In genomic region chr2:94157592-94158519, GRCm38 (mm10) we compare ENCODE assay signal across 8 mouse cellular contexts. TPM values are rescaled to one million over a fixed set of nuclear protein-coding genes. Genes with fewer than 3 reads are reported as not detected.
DNase-seq lines count a peak whose midpoint lies in the region; ATAC-seq lines count a peak whose summit lies in the region.

Hsd17b12 (minus strand) TSS chr2:94157964.

- peak within 1 kb of the TSS; percentile 92 for H3K27ac ChIP-seq in hindbrain, embryonic 12.5 days

- H3K9ac ChIP-seq in hindbrain, embryonic 12.5 days, result peak within 1 kb of the TSS; percentile 66

- no peaks in the 10 kb centered on the region; the same call in 1 of the 2 replicates for H3K27me3 ChIP-seq in hindbrain, embryonic 12.5 days

- H3K4me1 ChIP-seq in hindbrain, embryonic 12.5 days, result peaks cover 23% of the 10 kb centered on the region

- H3K4me2 ChIP-seq in hindbrain, embryonic 12.5 days (replicated peaks), result peak within 1 kb of the TSS; percentile 72

- no peaks in the 10 kb centered on the region for H3K9me3 ChIP-seq in hindbrain, embryonic 12.5 days (replicated peaks)

- H3K36me3 ChIP-seq in hindbrain, embryonic 12.5 days, result no peaks in the 10 kb centered on the region

- WGBS in hindbrain, embryonic 12.5 days, result under 1% methylated on average over 69 of the region's 69 CpGs

- H3K4me3 ChIP-seq in hindbrain, embryonic 12.5 days, result peak within 1 kb of the TSS; percentile 61

- DNase-seq in NIH3T3 (ENCODE audit: low read depth), result peak; percentile 100
- DNase-seq in cerebellum, postnatal 10 days, result peak; percentile 99
- peak; percentile 100 for DNase-seq in frontal cortex, postnatal 10 days (ENCODE audit: low spot score in 2 of 2)
- DNase-seq in layer of hippocampus, postnatal 14 days (ENCODE audit: low spot score in 2 of 2), result peak; percentile 97 to 100
- peak; percentile 99 for DNase-seq in lung, postnatal 14 days
- DNase-seq in retina, adult 2 months (ENCODE audit: low read depth, low spot score), result peak; percentile 99
- DNase-seq in thymus, postnatal 36 days, result peak; percentile 97 to 99

- peak; percentile 100 for ATAC-seq in hindbrain, embryonic 12.5 days (ENCODE audit: low FRiP score)

RNA-seq across cellular contexts. Expression of gene Hsd17b12, which starts in this region (rescaled TPM):
- 99.4 and 103 TPM in 2 replicates for polyA plus RNA-seq in hindbrain, embryonic 12.5 days (2016; fragmentation: Nextera tagmentation; extraction: Ambion mirVana)
- 10 to 100 TPM; 84.8 to 91.3 TPM for total RNA-seq in layer of hippocampus, postnatal 14 days (2021)

Comparison
In these comparisons a context has a peak if more than half of its experiments do, and no peak if none do; other contexts are left out.
1. Peak in every context shown above with its lines: DNase-seq, ATAC-seq, H3K4me3 ChIP-seq and H3K27ac ChIP-seq.